Mouse (Mus musculus): ENCODE measurements at regions not wholly inside any gene's neighbourhood (a gene's known extent, or its start where the extent isn't known, plus 50 kb on each side); places are given as distances from the start of the nearest gene placed in this dataset.

DNA sequence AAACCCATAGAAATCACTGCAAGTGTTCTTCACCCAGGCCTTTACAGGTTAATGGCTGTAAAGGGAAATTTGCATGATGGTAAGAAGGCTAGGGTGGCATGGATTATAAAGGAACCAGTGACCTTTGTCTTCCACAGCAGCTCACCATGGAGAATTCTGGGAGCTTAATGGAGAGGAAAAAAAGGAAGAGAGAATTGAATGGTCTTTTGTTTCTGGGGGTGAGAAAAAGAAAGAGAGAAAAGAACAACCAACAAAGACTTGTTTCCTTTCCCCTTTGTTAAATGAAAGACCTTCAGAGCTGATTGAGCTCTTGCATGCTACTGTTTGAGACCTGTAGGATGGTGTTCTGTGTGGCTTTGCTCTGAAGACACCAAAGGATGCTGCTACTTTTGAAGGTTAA is 597.5 kb upstream of the Tenm3 start:
- DNase-seq (ENCODE audit: extremely low spot score, low spot score), result no peak

DNA sequence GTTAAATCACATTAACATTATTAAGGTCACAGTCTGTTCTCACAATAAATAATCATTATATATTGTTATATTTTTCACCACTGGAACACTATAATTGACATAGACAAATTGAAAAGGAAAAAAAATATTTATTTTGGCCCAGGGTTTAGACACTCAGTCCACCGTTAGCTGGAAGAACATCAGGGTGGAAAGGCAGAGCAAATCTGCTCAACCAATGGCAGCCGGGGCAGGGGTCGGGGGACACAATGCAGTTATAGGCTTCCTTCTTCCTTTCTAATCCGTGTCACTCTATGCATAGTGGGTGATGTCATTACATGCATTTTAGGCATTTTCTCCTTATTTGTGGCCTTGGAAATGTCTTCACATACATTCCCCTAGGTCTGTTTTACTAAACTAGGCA is 552.8 kb upstream of the Tenm3 start:
- DNase-seq (ENCODE audit: extremely low spot score, low spot score), result no peak

DNA sequence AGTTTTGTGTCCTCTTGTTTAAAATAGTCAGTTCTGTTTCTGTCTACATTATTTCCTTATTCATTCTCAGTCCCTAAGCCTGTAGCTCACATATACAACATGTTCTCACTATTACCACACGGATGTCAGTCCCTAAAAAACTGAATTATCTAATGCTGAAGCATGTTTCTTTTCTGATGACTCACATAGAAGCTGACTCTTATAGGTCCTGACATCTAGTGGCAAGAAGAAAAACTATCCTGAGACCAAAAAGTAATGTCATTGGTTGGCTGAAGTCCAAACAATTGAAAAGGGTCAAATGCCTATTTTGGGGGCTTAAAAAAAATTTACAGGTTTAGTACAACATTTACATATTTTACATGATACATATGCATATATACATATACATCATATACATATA is 551.3 kb upstream of the Tenm3 start:
- no peak for DNase-seq (ENCODE audit: extremely low spot score, low spot score)

DNA sequence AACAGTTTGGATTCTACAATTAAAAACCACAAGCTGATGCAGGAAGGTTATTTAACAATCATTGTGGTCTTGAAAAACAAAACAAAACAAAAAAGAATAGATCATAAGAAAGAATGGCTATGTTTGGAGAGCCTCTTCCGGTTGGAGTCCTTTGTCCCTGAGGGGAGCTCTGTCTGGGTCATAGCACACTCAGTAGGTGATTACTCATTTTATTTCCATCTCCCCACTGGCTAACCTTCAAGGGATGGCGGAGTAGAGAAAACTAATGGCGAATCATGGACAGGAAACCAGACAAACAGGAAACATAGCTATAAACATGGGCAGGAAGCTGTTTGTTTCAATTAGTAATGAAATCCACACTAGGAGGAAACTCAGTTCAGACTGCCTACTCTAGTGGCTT is 545.8 kb upstream of the Tenm3 start:
- DNase-seq (ENCODE audit: extremely low spot score, low spot score), result no peak

DNA sequence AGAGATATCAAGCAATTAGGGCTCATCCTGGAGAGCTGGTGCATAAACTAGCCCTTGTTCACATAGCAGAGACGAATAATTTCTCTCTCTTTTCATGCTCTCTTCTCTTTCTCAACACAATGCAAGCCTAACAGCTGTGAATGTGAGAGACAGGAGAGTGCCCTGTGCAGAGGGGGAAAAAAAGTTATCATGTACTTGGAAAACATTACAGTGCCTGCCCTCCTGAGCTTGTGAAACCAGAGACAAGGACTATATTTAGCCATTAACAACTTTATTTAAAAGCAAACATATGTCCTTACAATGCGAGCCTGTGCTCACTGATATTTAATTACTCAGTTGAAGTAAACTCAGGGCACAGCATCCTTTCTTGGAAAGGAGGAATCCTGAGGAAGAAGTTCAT is 543.8 kb upstream of the Tenm3 start:
- DNase-seq (ENCODE audit: extremely low spot score, low spot score), result no peak

DNA sequence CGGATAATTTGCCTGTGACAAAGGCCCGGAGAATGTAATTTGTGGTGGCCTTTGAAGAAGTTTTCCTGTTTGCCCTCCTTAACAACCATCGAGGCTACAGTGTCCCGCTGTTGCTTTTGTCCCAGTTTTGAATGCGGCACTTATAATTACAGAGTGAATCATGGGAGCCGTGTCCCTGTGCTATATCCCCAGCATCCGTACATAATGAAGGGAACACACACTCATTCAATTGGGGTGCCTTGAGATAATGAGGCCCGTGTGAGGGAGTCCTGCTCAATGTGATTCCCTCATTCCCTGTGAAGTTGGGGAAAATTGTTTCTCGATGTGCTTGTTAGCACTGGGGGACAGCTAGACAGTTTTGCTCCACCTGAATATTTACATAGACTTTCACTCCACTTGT is 528.9 kb upstream of the Tenm3 start:
- DNase-seq (ENCODE audit: extremely low spot score, low spot score), result no peak

DNA sequence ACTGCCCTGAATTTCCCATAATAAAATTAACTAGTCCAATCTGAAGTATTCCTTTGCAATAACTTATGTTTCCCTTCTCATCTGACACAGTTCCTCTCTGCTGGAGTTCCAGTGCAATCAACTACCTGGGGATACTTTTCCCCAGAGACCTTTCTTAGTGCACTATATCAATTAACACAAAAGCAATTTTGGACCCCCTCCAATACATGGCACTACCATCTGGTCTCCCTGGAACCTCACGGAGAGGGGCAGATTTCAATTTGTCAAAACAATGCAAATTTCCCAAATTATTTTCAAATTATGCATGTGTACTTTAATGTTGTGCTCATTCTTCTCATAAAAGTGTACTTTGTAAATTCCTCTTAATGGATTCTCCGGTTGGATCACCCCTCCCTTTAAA is 518.9 kb upstream of the Tenm3 start:
- DNase-seq (ENCODE audit: extremely low spot score, low spot score), result no peak

DNA sequence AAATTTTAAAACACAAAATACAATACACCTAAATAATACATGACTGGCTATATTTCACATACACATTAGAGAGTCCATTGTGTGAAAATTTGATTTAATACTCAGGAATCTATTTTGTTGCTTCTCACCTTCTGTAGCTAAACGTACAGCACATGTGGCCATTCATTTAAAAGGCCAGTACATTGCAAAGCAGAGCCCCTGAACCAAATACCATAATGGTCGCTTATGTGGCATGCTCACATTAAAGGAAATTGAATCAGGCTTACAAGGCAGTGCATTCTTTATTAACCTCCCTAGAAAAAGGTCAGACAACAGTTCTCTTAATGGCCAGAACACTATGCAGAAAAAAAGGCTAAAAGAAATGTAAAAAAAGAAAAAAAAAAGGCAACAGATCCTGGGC is 517.7 kb upstream of the Tenm3 start:
- no peak for DNase-seq (ENCODE audit: extremely low spot score, low spot score)

DNA sequence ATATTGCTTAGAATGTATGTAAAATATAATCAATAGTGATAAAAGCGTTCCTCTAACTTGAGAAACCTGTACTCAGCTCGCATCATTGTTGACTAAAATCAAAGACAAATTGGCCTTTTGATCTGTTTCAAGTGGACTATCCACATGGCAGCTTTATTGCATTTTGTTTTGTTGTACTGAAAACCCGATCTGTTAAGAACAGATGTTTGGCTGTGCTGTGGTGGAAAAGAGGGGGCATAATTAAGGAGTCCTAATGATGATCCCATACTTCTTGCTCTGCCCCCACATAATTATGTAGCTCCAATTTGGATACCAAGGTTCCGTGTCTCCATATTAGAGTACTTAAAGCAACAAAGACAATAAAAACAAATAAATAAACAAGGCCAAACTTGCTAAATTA is 516.4 kb upstream of the Tenm3 start:
- DNase-seq (ENCODE audit: extremely low spot score, low spot score), result no peak

DNA sequence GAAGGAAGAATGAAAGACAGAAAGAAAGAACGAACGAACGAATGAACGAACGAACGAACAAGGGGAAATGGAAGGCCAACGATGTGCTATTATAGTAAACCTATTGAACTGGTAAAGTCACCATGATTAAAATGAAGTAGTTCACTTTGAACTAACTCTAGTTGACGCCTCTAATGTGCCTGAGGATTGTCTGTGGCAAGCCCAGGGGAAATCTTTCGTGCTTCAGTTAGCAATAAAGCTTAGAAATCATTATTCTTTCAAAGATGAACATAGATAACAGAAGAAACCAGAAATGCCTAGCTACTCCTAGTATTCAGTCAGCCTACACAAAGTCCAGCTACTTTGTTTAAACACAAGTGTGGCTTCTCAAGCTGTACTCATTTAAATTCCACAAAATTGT is 515.9 kb upstream of the Tenm3 start:
- no peak for DNase-seq (ENCODE audit: extremely low spot score, low spot score)

DNA sequence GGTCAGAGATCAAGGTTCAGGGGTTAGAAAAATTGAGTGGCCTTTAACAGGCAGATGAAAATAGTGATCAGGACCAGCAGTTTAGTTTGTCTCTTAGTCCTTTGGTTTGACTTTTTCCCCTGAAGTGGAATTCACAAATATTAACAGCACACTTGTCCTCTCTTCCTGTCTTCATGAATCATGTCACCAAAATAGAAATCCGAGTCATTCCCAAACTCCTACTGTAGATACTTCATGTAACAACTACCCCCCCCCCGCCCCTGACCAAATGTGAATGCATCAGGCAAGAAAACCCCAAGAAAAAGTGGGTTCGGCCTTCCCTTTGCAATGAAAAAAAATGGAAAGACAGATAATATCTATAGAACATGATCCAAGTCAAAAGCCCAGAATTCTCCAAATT is 504.9 kb upstream of the Tenm3 start:
- no peak for DNase-seq (ENCODE audit: extremely low spot score, low spot score)

DNA sequence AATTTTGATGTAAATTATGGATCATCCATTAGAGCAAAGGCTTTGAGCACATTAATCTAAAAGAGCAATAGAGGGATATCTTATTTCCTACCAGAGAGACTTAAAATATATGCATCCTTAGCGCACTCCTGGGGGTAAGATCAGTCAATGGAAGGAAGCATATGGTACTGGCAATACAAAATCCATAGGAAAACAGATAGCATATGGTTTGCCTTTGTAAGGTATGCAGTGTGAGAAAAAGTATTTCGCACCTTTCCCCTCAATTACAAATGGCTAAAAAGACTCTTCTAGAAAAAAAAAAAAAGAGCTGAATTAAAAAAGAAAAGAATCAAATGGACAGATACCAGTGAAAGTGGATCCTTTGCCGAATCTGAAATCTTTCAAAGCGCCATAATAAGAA is 495.0 kb upstream of the Tenm3 start:
- DNase-seq (ENCODE audit: extremely low spot score, low spot score), result no peak

DNA sequence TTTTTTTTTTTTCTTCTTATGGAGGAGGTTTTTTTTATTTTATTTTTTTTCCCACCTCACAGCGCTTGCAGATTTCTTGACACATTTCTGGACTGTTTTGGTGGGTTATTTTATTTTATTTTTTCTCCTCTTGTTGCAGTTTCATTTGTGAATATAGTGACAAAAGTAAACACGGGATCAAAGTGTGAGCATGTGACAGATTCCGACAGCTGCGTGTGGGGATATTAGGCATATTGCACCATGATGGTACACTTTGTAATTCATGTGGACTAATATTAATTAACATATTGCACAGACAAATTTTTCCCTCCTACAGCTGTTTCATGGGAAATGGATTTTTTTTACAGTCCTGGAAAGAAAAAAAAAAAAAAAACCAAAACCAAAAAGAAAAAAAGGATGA is 483.2 kb upstream of the Tenm3 start:
- no peak for DNase-seq (ENCODE audit: extremely low spot score, low spot score)

DNA sequence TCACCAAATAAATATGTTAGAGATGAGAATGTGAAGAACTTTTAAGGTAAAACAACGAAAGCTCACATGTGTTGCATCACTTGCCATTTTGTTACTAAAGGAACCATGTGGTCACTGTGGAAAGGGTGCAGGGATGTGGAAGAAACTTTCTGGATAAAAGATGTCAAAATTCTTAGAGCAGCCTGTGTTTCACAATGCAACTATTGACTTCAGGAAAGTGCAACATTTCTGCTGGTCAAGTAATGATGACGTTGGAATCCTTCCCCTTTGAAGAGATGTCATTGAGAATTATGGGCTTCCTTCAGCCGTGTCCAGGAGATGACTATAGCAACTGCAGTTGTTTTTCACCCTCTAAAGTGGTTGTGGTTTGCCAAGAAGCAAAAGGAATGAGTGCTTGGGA is 477.7 kb upstream of the Tenm3 start:
- no peak for DNase-seq (ENCODE audit: extremely low spot score, low spot score)

DNA sequence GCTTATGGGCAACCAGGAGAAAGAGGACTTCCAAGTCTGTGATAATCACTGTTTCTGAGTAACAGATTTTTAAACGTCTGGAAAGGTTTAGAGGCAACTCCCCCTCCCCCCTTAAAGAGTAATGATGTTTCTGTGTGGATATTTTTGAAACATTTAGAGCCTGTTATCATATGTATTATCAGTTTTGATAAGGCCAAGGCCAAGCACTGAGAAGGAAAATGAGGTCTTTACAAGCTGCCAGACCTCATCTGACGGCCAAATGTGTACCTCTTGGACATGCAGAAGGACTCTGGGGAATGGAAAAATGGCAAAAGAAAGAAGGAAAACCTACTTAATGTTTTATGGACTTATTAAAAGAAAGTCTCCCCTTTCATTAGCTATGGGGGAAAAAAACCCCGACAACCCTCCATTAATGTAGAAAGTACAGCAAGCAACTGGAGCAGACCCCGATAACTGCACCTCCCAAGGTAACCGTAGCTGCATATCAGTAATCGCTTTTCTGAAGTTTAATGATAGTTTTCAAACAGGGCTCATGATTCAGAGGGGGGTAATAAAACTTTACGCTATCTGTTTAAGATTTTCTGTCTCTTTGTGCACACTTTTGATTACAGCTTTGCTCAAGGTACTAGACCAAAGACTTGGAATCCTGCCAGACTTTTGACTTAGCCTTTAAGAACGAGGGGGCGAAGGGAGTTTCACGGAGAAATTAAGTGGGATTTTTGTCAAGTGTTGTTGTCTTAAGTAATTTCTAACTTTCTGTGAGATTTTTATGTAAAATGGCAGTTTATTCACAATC is 469.9 kb upstream of the Tenm3 start:
- DNase-seq (ENCODE audit: extremely low spot score, low spot score), result no peak

DNA sequence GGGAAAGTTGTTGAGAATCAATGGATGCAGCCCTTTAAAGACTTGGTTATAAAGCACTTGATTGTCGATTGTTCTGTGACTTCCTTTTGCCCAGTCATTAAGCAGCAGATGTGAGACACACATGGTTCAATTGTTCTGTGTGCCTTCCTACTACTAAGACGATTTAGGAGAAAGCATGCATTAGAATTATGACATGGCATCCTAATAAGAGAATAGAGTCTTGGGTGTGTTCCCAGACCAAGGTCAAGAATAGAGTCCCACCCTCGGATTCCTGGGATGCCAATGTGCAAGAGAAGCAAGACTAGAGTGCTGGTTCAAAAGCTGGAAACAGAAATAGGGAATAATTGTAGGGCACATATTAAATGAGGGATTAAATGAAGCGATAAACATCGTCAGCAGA is 469.1 kb upstream of the Tenm3 start:
- DNase-seq (ENCODE audit: extremely low spot score, low spot score), result no peak

DNA sequence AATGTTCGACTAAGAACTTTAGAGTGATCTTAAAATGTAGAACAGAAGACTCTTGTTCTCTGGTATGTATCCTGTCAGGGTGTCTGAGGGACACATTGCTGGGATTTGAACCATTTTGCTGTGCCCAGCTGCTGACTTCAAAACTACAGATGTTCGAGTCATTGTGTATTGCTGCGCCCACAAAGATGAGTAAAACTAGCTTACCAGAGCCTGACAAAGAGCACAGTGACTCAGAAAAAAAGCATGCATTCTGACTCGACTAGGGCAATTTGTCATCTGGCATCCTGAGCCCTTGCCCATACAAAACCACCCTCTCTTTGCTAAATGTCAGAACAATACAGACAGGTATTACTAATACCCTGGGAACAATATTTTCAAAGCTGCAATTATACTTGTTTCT is 438.6 kb upstream of the Tenm3 start:
- DNase-seq (ENCODE audit: extremely low spot score, low spot score), result no peak

DNA sequence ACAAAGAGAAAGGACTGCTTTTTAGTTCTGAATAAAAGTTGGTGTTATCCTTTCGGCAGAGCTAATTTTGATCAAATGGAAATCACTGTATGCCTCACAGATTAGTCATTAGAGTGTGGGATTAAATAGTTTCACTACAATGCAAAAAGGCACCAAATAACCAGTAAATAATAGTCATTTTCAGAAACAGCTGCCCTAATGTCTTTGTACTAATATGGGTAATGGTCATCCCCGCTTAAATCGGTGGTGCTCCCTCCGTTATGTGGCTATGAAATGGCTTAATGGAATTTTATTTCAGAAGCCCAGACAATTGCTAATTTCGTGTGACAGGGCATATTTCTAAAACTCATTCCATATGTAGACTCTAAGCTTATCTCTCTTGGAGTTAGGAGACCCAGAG is 437.5 kb upstream of the Tenm3 start:
- DNase-seq (ENCODE audit: extremely low spot score, low spot score), result no peak

DNA sequence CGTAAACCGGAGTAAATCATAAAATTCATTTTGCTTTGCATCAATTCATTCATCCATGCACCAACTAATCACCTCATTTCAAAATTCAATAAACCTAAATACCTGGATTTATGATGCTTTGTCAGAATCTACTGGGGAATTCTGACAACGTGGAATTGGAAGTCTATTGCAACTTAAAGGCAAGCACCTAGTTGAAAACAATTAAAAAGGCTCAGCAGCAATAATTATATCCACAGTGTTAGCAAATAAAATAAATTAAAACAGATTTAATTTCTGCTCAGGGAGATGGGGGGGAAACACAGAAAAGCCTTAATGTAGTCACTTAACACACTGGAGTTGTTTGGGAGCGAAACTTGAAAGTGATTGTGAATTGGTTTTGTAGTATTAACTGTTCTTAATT is 430.3 kb upstream of the Tenm3 start:
- no peak for DNase-seq (ENCODE audit: extremely low spot score, low spot score)

DNA sequence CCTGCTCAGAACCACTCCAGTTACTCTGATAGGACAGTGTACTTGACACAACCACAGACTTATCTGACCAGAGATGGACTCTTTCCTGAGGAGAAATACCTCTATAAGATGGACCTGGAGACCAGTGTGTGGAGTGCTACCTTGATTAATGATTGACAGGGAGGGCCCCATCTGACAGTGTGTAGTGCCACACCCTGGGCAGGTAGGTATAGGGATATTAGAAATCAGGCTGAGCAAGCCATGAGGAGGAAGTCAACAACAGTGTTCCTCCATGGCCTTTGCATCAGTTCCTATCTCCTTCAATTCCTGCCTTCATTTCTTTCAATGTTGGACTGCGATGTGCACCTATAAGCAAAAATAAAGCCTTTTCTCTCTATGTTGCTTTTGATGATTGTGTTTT is 429.4 kb upstream of the Tenm3 start:
- no peak for DNase-seq (ENCODE audit: extremely low spot score, low spot score)

DNA sequence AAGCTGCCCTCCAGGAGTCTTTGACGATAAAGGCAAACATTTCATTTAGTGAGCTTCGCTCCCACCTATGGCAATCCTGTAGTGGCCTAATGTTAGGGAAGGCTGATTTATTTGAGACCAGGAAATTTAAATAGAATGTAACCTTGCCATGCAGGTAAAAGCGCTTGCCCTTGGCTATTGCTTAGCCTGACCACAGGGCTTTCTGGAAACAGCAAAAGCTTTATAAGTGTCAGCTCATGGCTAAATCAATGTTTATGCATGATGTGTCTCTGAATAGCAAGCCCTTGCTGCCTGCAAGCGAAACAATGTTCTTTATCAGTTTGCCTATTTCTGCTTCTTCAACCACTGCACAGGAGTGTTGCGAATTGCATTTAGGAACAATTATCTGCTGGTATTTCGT is 419.7 kb upstream of the Tenm3 start:
- no peak for DNase-seq (ENCODE audit: extremely low spot score, low spot score)

DNA sequence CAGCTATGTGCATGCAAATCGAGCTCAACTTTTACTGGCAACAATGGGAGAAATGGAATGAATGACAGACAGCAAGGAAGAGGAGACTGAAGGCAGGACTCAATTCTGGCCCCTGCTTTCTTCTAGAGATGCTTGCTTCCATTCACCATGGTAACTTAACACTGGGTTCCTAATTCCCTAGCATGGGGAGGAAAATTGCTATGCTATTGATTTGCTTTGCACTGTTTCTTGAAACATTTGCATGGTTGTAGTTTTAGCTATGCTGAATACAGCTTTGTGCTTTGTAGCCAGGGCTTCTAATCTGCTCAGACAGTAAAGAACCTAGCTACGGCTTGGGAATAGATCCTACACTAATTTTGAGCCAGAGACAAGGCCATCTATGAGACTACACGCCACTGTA is 419.0 kb upstream of the Tenm3 start:
- DNase-seq (ENCODE audit: extremely low spot score, low spot score), result no peak

DNA sequence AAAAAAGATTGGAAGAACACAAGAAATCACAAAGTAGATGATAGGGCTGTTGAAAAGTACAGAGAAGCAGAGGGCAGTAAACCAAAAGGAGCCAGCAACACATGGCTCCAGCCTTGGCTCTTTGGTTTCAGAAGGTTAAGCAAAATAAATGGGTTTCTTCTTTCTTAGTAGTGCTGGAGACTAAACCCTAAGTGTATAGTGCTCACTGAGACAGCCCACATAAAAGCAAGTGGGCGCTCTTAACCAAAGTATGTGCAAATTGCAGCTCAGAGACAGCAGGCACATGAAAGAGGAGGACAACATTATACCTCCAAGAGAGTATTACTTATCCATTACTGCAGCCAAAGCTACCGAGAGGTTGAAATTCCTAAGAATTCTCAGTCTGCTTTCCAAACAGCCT is 412.2 kb upstream of the Tenm3 start:
- DNase-seq (ENCODE audit: extremely low spot score, low spot score), result no peak

DNA sequence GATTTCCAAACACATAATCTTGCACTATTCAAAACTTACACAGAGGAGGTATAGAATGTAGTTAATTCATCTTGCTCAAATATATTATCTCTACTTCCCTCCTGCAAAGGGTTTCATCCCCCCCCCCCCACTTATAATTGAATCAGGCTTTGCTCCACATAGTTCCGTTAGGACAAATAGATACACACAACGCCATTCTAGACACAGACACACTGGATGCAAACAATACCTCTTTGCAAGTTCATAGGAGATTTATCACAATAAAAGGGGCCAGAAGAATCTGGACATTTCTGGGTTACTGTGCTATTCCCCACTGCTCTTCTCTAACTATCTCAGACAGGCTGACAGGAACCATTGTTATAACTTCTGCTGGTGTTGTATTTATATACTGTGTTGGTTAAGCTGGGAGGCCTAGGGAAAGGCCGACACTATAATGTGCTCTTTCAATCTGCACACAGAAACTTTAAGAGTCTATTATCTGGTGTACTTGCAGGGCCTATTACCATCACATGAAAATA is 410.6 kb upstream of the Tenm3 start:
- no peak for DNase-seq (ENCODE audit: extremely low spot score, low spot score)
